Mouse (Mus musculus): Measurements from ENCODE around the gene Nmrk1.

The Nmrk1 gene

DNA sequence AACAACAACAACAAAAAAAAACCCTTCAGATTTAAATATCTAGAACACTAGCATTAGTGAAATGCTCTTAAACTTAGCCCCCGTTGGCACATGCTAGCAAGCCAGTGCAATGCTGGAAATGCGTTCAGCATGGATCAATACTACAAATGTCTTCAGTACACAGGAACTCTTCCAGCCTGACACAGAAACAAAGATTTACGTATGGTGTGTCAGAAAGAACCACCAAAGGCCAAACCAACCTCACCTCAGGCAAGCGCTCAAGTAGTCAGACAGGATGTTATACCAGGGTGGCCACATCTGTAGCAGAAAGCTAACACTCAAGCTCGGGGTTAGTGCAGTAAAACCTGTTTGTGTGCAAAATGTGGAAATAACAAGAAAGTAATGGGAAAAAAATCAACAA, 12.7 kb upstream of the Nmrk1 start:
- no peak for DNase-seq

DNA sequence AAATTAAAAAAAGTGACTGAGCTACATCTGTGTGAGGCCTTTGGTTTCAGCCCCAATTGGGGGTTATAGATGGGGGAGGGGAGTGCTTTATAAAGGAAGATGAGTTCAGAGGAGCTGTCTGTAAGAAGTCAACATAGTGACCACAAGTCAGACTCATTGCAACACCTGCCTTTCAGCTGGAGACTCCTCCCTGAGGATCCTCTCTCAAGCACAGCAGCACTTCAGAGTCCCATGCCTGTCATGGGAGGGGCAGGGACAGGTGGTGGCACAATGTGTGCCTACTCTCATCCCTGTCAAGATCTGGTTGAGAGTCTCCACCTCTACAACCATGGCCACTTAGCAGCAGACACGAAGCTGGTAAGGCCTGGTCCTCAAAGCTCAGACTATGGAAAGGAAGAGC, 12.1 kb upstream of the Nmrk1 start:
- DNase-seq: no peak

DNA sequence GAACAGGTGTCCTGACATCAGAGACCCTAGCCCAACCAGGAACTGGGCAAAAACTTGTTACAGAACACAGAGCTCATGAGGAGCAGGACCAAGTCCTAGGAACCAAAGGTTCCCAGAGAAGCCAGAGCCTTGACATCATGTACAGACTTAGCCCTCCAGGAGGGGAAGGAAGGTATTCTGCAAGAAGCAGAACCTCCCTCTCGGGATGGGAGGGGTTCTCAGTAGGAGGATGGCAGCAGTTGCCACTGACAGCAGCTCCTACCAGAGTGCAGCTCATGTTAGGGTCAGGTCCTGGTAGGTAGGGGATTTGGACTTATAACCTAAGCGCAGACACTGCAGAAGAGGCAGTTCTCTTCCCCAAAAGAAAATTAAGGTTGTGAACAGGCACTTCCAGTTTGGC, 7.9 kb upstream of the Nmrk1 start:
- DNase-seq: no peak

DNA sequence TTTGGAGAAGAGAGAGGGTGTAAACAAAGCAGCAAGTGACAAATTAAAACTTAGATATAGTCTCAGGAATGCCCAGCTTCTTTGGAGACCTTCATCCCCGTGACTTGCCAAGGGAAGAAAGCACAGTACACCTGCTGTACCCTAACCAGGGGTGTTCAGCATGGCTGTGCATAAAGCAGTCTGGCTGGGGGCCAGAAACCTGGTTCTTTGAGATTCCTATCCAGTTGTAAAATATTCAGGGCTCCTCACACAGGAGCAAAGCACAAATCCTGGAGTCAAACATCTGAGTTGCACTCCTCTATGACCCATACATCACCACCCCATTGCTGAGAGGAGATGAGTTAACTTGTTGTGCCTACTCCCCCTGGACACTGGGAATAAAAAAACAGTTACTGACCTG, 2.2 kb upstream of the Nmrk1 start:
- peak; percentile 24 for DNase-seq

DNA sequence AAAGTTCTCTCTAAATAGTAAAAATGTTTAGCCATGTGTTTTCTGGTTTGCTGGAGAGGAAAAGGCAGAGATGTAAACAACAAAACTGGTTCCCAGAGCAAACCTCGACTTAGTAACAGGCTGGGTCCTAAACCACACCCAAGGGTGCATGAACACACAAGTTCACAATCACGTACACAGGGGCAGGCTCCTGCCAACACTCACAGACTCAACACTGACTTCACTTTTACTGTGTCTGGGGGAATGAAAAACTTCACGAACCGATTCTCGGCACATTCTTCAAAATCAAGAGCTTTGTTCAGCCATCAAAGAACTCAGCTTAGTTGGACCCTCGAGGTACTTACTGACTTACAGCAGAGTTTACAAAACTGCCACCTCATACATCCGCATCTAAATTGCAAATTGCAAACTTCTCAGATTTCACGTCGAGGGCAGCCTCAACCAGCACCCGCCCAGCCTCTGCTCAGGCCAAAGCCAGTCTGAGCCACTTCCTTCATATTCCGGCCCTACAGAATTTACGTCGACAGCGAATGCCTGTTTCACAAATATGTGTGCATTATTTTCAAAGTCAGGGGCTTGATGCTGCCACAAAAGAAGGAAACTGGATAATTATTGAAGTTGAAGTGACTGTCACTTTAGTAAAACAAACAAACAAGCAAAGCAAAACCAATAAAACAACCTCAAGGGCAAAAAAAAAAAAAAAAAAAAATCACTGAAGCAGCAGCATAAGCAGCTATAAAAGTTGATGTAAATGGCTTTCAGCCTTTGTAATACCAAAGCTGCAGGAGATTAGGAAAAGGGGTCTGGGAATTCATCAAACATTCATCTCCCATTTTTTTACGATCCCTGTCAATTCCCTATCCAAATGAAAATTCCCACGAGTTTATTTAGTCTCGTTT, 1.3 kb upstream of the Nmrk1 start:
- no peak for DNase-seq

DNA sequence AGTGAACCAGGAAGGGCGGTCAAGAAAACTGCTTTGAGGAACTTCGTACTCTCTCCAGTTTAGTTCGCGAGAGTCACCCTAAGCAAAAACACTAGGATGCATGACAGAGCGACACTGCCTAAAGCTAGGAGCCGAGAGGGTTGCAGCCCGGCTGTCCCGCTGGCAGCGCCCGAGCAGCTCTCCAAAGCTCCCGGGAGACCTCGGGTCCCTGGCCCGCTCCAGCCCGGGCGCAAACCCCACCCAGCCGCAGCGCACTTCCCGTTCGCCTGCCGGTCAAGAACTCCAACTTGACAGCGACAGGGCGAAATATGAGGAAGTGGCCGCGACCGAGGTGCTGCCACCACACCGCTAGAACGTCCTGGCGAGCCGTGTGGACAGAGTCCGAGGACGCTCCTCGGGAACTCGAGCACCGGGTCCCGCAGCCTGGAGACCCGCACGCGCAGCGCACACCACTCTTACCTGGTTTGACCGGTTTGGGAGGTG, 548 bp upstream of the Nmrk1 start:
- no peak for DNase-seq

DNA sequence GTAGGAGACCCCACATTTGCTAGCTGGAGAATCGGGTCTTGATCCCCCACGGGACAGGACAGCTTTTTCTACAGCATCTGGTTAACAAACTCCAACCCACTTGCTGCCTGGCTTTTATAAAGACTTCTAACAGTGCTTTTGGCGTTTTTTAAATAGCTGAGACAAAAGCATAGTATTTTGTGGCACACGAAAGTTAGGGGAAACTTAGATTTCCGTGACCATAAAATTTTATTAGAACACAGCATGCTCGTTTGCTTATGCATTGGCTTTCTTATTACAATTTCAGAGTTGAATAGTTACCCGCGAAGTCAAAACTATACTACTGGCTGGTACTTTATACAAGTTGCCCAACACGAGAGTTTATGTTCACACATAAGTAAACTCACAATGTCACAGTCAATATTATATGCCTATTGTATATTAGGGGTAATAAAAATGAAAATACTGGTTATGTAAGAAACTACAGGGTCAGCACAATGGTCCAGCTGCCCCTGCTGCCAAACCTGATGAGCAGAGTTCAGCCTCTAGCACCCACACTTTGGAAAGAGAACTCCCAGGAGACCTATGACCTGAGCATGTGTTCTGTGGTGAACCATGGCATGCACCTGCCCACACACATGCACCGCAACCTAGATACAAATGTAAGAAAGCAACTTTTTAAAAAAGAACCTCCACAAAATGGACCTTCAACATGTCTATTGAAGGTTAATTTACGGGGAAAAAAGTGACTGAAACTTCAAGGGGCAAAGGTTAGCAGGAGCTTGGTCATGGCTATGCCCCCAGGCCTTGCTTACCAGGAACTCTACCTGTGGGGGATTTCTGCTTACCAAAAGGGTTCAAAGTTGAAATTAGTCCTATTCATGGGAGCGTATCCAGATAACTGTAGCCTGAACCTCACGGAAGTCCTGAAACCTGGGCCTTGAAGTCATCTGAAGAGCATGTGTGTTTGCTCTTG, 758 bp downstream of the Nmrk1 start:
- DNase-seq: peak; percentile 32

DNA sequence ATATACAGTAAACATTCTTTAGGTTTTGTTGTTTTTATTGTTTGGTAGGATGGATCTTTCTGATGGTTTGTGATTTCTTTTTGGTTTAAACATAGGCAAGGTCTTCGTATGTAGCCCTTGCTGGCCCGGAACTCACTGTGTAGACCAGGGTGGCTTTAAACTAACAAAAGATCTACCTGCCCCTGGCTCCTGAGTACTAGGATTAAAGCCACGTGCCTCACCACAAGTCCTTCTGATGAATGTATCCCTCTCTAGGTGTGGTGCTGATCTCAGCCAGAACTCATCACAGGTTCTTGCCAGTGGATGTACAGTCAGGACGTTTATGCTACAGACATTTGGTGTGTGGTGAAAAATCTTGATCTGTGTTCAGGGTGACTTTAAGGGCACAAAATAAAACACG, 6.2 kb downstream of the Nmrk1 start:
- DNase-seq: no peak

DNA sequence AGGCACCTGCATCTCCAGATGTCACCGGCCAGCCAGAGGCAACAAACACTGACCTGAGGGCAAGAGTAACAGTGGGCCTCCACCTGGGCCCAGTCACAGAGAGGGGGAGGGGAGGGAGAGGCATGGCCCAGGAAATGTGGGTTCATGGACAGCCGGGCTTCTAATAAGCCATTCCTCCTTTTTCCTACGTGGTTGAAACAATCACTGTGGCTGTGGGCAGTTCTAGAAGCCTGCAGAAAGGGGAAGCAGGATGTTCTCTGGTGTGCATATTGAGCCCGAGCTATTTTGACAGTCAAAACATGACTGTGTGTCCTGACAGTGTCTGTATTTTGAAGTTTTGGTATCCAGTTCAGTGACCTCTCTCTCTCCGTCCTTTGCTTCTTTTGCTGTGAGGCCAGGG, 7.2 kb downstream of the Nmrk1 start:
- DNase-seq: no peak

DNA sequence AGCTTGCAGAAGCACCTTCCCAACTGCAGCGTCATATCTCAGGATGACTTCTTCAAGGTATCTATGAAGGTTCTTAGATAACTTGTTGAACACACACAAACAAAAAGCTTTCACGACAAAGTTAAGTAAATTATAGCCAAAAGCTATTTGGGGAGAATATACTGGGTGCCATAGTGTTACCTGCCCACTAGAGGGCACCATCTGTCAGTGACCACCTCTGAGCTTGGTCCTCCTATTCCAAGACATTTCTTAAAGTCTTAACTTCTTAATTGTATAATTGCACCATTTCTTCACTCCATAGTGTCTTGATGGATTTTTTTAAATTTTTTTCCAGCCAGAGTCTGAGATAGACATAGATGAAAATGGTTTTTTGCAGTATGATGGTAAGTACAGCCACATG, 7.8 kb downstream of the Nmrk1 start:
- DNase-seq: no peak

DNA sequence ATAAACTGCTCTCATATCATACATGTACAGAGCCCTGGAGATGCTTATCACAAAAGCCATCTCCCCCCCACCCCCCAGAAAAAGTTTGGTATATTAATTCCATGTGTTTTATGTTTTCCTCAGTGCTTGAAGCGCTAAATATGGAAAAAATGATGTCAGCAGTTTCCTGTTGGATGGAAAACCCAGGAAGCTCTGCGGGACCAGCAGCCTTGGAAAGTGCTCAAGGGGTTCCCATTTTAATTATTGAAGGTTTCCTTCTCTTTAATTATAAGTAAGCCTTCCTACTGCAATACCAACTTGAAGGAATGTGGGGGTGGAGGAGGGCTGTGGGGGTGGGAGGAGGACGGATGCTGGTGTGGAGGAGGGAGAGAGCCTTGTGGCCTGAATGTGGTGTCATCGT, 9.3 kb downstream of the Nmrk1 start:
- DNase-seq: no peak

DNA sequence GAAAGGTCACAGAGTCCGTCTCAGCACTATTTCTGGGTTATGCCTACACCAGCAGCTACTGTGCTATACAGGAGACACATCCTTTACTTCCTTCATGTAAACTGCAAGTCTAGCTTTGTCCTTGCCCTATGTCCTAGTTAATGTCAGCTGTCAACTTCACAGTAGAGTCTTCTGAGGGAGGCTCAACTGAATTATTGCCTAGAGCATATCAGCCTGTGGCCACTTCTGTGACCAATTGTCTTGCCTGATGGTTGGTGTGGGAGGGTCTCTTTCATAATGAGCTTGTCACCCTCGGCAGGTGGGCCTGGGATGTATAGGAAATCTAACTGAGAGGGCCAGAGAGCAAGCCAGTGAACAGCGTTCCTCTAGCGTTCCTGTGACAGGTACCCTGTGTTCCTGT, 11.7 kb downstream of the Nmrk1 start:
- DNase-seq: no peak

DNA sequence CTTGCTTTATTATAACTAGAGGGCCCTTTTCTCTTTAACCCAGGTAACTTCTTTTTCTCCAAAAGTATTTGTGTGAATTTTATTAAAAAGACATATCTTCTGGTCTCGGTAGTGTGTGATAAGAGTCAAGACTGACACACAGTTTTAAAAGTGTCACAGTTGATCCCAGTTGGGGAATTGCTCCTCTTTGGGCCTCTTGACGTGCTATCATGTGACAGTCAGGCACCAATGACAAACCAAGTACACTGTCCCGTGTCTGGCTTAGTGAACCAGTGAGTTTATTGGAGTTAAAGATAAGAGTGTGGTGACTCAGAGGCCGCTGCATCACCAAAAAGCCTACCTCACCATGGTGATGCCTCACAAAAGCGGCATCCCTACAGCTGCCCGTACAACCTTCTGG, 12.3 kb downstream of the Nmrk1 start:
- DNase-seq: no peak

DNA sequence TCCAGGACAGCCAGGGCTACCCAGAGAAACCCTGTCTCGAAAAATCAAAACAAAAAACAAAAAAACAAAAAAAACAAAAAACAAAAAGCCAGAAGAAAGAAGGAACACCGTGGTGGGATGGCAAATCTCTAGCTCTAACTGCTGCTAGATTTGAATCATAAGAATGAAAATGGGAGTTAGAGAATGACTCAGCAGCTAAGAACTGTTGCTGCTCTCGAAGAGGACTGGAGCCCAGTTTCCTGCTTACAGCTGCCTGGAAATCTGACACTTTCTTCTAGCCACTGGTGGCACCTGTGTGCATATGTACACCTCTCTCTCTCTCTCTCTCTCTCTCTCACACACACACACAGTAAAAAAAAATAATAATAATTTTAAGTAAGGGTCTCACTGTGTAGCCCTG, 14.6 kb downstream of the Nmrk1 start:
- no peak for DNase-seq

DNA sequence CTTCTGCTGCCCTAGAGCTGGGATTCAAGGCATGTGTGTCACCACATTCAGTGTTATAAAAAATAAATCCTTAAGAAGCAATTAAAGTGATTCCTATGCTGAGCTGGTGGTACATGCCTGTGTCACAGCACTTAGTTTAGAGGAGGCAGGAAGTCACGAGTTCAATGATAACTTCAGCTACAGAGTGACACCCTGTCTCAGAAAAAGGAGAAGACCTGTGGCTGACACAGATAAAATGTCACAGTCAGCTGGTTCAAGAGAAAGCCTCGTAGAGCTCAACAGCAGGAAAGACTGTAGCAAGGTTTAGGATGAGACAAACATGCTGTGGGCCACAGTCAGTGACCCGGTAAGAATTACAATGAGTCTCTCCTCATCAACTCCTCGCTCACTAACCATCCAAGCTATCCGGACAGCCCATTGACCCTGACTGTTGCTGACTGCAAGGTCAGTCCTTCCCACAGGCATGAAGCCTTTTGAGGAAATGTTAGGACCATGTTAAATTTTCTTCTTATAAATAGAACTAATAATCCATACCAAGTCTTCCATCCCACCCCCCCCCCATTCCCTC, 15.2 kb downstream of the Nmrk1 start:
- DNase-seq: no peak

DNA sequence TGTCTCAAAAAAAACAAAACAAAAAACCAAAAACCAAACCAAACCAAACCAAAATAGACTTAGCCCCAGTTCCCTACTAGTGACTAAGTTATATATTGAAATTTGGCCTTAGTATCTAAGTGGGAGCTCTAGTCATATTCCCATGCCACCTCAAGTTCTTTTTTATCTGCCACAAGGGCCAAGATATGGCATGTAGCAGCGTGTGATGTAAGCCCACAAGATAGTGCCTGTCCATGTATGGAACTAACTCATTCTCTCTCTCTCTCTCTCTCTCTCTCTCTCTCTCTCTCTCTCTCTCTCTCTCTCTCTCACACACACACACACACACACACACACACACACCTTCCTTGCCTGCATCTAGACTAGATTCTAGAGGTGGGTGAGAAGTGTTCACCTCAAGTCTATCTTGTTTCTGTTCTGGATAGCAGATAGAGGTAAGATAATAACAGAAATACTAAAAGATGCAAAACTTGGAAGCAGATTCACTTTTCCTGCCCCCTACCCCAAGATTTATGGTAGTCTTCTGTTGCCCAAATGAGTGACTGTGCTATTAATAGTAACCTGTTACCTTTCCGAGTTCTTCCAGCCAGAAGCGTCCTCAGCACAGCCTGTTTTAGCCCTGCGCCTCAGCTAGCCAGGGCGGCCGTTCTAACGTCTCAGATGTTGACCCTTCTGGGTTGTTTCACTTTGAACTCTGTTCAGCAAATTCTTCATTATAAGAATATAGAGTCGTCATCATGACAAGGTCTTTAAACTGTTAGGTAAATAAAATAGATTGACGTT, 16.2 kb downstream of the Nmrk1 start:
- DNase-seq: no peak

DNA sequence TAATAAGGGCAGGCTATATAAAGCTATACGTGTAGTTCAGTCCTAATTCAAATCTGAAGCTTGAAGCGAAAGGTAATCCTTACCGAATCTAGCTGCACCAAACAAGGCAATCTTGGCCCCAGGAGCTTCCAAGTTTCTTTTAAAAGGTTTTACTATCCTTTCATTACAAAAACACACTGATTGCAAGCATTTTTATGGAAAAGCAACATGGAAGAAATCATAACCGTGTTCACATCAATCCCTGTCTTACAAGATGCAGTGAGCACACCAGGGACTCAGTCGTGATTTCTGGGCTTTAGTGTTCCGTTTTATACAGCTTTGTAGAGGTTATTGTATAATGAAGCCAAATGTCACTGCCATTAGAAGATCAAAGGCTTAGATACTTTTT, 16.8 kb downstream of the Nmrk1 start:
- DNase-seq: no peak

DNA sequence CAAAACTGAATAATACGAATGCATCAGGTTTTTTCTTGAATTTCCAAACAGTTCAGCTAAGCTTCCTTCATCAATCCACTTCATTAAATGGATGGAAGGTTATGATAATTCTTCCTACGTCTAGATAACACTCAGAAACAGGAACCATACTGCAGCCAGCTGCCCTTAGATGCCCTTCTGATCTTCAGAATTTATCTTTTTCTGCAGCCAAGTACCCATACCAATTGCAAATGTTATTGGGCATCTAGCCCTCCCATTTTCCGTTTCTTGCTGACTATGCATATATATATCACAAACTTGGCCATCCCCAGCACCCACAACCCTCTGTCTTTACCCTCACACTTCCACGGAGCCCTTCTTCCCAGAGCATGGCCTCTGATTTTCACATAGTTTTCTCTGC, 18.2 kb downstream of the Nmrk1 start:
- no peak for DNase-seq

DNA sequence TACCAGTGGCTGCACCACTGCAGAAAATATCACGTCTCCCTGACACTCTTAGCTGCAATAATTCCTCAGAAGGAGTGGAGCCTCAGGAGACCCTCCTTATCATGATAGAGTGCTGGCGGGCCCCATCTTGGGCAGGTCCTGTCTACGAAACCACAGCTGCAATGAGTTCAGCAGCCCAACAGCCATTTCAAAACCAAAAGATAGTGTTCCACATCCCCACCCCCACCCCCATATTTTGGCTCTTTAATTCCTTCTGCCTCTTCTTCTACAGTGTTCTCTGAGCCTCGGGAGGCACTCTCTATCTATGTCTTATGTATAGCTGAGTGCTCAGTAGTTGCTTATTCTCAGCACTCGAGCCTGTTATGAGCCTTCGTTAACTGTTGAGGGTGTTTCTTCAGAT, 18.7 kb downstream of the Nmrk1 start:
- DNase-seq: no peak

DNA sequence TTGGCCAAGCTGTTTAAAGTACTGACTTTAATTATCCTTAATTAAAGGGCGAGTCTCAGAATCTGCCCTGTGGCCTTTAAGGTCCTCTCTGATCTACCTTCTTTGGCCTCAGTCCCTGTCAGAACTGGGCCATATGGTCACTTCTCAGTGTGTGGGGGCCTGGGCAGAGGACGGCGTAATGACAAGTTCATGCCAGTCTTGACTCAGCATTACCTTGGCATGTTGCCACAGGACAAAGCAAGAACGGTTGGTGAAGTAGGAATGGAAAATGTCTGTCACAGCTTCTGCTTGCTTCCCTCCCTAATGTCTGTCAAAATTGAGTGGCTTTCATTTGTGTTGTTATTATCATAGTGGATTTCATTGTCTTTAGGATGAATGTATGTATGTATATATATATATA, 20.8 kb downstream of the Nmrk1 start:
- peak; percentile 93 for DNase-seq

DNA sequence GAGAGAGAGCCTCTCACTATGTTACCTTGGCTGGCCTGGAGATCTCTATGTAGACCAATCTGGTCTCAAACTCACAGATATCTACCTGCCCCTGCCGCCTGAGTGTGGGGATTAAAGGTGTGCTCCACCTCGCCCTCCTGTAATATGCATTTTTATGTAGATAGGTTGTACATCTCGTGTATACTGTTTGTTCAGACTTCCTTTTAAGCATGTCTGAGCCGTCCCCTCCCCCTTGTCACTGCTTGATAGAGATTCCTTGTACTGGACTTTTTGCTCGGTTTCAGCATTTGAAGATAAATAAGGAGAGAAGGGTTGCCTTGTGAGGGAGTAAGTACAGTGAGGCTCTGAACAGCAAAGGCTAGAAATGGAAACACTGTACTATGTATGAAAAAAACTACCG, 21.3 kb downstream of the Nmrk1 start:
- DNase-seq: no peak

DNA sequence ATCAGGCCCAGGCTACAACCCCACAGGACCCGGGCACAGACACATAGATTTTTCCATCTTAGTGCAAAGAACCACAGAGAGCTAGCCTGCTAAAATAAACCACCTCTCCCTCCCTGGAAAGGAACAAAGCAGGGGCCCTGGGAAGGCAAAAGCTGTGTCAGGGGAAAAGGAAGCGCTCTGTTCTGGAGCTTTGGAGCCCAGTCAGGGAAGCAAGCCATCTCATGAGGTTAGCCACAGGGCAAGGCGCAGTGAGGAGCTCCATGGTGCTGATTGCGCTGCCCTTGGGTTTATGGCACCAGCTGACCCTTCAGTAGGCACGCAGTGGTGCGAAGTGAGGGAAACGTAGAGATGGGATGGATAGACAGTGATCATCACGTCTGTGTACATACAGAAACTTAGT, 22.6 kb downstream of the Nmrk1 start:
- no peak for DNase-seq

DNA sequence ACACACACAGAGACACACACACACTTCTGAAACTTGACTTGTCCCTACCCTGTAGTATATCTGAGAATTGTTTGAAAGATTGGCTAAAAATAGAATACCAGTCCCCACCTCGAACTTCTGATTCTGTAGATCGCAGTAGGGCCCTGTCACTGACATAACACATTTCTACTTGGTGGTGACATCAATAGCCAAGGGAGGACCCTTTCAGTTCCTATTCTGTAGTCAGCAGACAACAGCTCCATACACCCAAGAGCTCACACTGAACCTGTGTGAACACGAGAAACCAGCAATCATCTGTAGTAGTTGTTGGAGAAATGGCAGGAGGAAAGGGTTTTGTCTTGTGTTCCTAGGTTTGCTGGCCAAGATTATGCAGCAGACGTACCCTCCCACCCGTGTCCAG, 23.2 kb downstream of the Nmrk1 start:
- no peak for DNase-seq
